Mouse (Mus musculus) C2C12 (cell line): ENCODE data around the gene Gm4858. TPM values are rescaled to one million over a fixed set of nuclear protein-coding genes. Genes with fewer than 3 reads are reported as not detected.
"Not testable (repeated sequence)": the region's sequence is repeated elsewhere in the genome, so short reads cannot be mapped to it uniquely, and the experiment has no call there.

Source experiments
- H3K27me3 ChIP-seq: one replicate; pipeline ENCODE4 v1.6.1; 2011; ENCODE audit not compliant: control insufficient read depth, insufficient read depth, insufficient read length
- H3K36me3 ChIP-seq: one replicate; pipeline ENCODE4 v1.6.1; 2011; ENCODE audit not compliant: control insufficient read depth, insufficient read depth
- H3K4me3 ChIP-seq: one replicate; pipeline ENCODE4 v1.5.1; 2011; ENCODE audit warnings: mild to moderate bottlenecking, control low read depth; ENCODE audit not compliant: poor library complexity, insufficient read depth, severe bottlenecking
- H3K79me2 ChIP-seq: one replicate; pipeline ENCODE4 v1.6.1; 2011; ENCODE audit not compliant: control insufficient read depth, insufficient read depth
- H3K79me3 ChIP-seq: one replicate; pipeline ENCODE4 v1.6.1; 2011; ENCODE audit warnings: low read depth, control low read depth
- H3ac ChIP-seq: one replicate; pipeline ENCODE3; 2011; ENCODE audit warnings: low read depth; ENCODE audit not compliant: control insufficient read depth, insufficient read length
- CEBPB ChIP-seq: IDR thresholded peaks from one replicate; pipeline ENCODE4 v1.6.1; 2011; ENCODE audit warnings: low read depth, mild to moderate bottlenecking, control low read depth, moderate library complexity
- CTCF ChIP-seq: IDR thresholded peaks from one replicate; pipeline ENCODE4 v1.5.1; 2011; ENCODE audit not compliant: control insufficient read depth, insufficient read depth, insufficient read length
- FOSL1 ChIP-seq: IDR thresholded peaks from one replicate; pipeline ENCODE4 v1.8.0; 2011; ENCODE audit warnings: mild to moderate bottlenecking, low read length; ENCODE audit not compliant: poor library complexity, insufficient read depth, severe bottlenecking
- MAX ChIP-seq: IDR thresholded peaks from one replicate; pipeline ENCODE4 v1.6.1; 2011; ENCODE audit warnings: mild to moderate bottlenecking, control low read depth
- MYOD1 ChIP-seq: IDR thresholded peaks from one replicate; pipeline ENCODE4 v1.6.1; 2011; ENCODE audit warnings: low read depth; ENCODE audit not compliant: control insufficient read depth, insufficient read length
- MYOG ChIP-seq: IDR thresholded peaks from one replicate; pipeline ENCODE4 v1.6.1; 2011; ENCODE audit not compliant: control insufficient read depth, insufficient read length; ENCODE audit errors: extremely low read depth
- USF1 ChIP-seq: IDR thresholded peaks from one replicate; pipeline ENCODE4 v1.6.1; 2011; ENCODE audit warnings: low read depth, mild to moderate bottlenecking, control low read depth, moderate library complexity
- long read RNA-seq, 2 experiments: library from polyadenylated mRNA; unstranded; transcript quantifications; one replicate each; pipeline ENCODE4 v2.0.0; 2019 to 2020
- polyA plus RNA-seq: library from polyadenylated mRNA; unstranded; fragments of >200 nt; fragmentation: generic; extraction: Trizol; gene quantifications from one replicate; pipeline ENCODE4 v1.2.1, GENCODE M21; 2012; ENCODE audit warnings: missing spikeins

Gm4858 gene
- 0.09 TPM for polyA plus RNA-seq
- long read RNA-seq, experiment 1 = 0 reads
- long read RNA-seq, experiment 2 = 0 reads

GRCm38 (mm10) chr3:93068523-93068922, at the start of gene Gm4858:
Gene Gm4858 (plus strand): TSS chr3:93068823.
- H3ac ChIP-seq, H3K79me2 ChIP-seq, H3K36me3 ChIP-seq, H3K79me3 ChIP-seq, H3K27me3 ChIP-seq, H3K4me3 ChIP-seq: not testable (repeated sequence)

- H3K79me2 ChIP-seq = no peaks in the 10 kb centered on the region
- no peak within 1 kb of the TSS for H3K4me3 ChIP-seq
- H3ac ChIP-seq = no peak within 1 kb of the TSS
- no peaks in the 10 kb centered on the region for H3K27me3 ChIP-seq
- no peaks in the 10 kb centered on the region for H3K79me3 ChIP-seq
- no peaks in the 10 kb centered on the region for H3K36me3 ChIP-seq
- TF ChIP-seq MYOG (no peak), CTCF (no peak), MAX (no peak), USF1 (no peak), CEBPB (no peak), FOSL1 (no peak), MYOD1 (no peak)
These were observed 49.7 kb upstream of the Gm4858 start, which contains the start of gene Lce1m for GRCm38 (mm10) chr3:93018960-93019359. Gene Lce1m (minus strand): TSS chr3:93019060.

DNA sequence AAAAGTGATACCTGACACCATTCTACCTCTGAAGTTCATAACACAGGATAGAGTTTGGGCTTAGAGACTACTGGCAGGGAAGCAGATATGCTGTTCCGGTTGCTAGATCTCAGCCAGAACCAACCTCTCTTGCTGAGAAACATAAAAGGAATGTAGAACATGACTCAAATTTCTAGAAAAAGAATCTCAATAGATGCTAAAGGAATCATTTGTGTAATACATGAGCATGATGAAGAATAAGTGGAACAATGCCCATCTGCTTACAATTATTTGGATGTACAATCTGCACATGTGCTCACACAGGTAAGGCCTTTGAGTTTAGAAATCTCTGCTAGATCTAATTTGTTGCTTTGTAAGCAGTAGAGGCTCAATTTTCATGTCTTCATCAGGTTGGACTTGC, 47.5 kb upstream of the Gm4858 start:
- H3ac ChIP-seq = no peak overlapping the region

GRCm38 (mm10) chr3:93023411-93024184, 45.0 kb upstream of the Gm4858 start:
- H3K27me3 ChIP-seq = no peaks in the 10 kb centered on the region
- TF ChIP-seq CTCF (no peak), FOSL1 (no peak), CEBPB (no peak), MAX (no peak), USF1 (no peak), MYOG (no peak), MYOD1 (no peak)
- H3K79me3 ChIP-seq = no peaks in the 10 kb centered on the region
- no peak overlapping the region for H3ac ChIP-seq
- H3K79me2 ChIP-seq = no peaks in the 10 kb centered on the region
- no peaks in the 10 kb centered on the region for H3K36me3 ChIP-seq
- no peak overlapping the region for H3K4me3 ChIP-seq

More for the DNA sequence above, 47.5 kb upstream of the Gm4858 start:
- TF ChIP-seq MYOG = no peak
- TF ChIP-seq MYOD1 = no peak
- TF ChIP-seq USF1 = no peak
- no peak for TF ChIP-seq CEBPB
- TF ChIP-seq CTCF = no peak
- TF ChIP-seq FOSL1 = no peak
- TF ChIP-seq MAX = no peak
- H3K79me3 ChIP-seq = no peaks in the 10 kb centered on the region
- H3K27me3 ChIP-seq = no peaks in the 10 kb centered on the region
- H3K4me3 ChIP-seq = no peak overlapping the region
- H3K79me2 ChIP-seq = no peaks in the 10 kb centered on the region
- no peaks in the 10 kb centered on the region for H3K36me3 ChIP-seq

DNA sequence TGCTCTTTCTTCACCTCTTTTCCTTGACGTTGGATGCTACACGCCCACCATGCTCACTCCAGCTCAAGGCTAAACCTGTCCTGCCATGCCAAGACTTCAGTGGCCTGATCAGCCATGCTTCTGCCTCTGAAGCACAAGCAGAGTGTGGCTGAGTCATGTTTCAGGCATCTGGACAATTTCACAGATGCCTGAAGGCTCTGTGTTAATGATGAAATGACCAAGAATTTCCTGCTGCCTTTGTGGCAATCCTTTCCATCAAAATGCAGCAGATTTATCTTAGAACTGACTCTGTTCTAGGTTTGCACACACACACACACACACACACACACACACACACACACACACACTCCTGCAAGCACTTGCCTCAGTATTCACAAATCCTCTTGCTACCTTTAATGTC, 43.1 kb upstream of the Gm4858 start:
- no peaks in the 10 kb centered on the region for H3K27me3 ChIP-seq
- H3K4me3 ChIP-seq = no peak overlapping the region
- no peaks in the 10 kb centered on the region for H3K79me2 ChIP-seq
- TF ChIP-seq FOSL1 (no peak), MYOD1 (no peak), CEBPB (peak; percentile 26), MAX (peak; percentile 69), CTCF (no peak), USF1 (no peak), MYOG (no peak)
- H3K36me3 ChIP-seq = no peaks in the 10 kb centered on the region
- no peak overlapping the region for H3ac ChIP-seq
- no peaks in the 10 kb centered on the region for H3K79me3 ChIP-seq

GRCm38 (mm10) chr3:93031450-93031849, 37.2 kb upstream of the Gm4858 start:
- no peak overlapping the region for H3K4me3 ChIP-seq
- no peak for TF ChIP-seq CEBPB
- peak; percentile 23 for TF ChIP-seq CTCF
- no peak overlapping the region for H3ac ChIP-seq
- H3K79me3 ChIP-seq = no peaks in the 10 kb centered on the region
- no peaks in the 10 kb centered on the region for H3K27me3 ChIP-seq
- H3K36me3 ChIP-seq = no peaks in the 10 kb centered on the region
- no peaks in the 10 kb centered on the region for H3K79me2 ChIP-seq
